Mouse (Mus musculus) left cerebral cortex, postnatal 10 days (tissue): Measurements from ENCODE around the gene Kcnrg. TPM values are rescaled to one million over a fixed set of nuclear protein-coding genes. Genes with fewer than 3 reads are reported as not detected.
"Not testable (repeated sequence)": the region's sequence is repeated elsewhere in the genome, so short reads cannot be mapped to it uniquely, and the experiment has no call there.

ENCODE experiments used
- DNase-seq, 2 experiments: peaks; one replicate each; pipeline ENCODE4 v3.0.0; 2021 to 2022; ENCODE audit warnings: low spot score in 2 of 2, mixed read lengths in 1 of 2; ENCODE audit errors: extremely low spot score in 1 of 2
- intact Hi-C: fragments of 180-260 bp; cut with DNase I; formaldehyde crosslinking; loops from one replicate; pipeline ENCODE4 v1.15.1; 2025
- total RNA-seq, 2 experiments: library from RNA; stranded (reverse); gene quantifications; 2 replicates each; pipeline ENCODE4 v1.2.3; 2021

The Kcnrg gene
- total RNA-seq: 1 to 10 TPM; 1.2 to 1.5 TPM

- intact Hi-C loops: no loop called here
- DNase-seq: no peak
Observed at GRCm38 (mm10) chr14:61607157-61607556, at the start of gene Kcnrg. TSS of gene Kcnrg (plus strand) at chr14:61607457.

GRCm38 (mm10) chr14:61558901-61559300 is 48.4 kb upstream of the Kcnrg start:
- no peak for DNase-seq
- intact Hi-C loops: loop anchor here (5.0 kb wide), 2 partner anchors 88 to 898 kb away; partner anchors contain the start of gene Gucy1b2

DNA sequence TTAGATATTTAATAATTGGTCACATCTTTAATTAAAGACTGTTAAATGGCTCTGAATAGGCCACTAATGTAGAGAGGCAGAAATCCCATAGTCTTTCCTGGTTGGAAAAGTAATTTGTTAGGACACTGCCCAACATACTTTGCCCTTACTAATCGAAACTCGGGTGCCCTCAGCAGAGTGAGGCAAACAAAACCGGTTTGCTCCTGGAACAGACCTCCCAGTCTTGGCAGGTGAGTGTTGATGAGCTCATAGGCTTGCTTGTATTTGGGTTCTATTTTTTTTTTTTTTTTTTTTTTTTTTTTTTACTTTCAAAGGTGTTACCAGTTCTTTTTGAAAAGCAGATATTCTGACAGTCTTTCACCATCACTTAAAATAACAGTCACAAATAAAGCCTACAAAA is 47.4 kb upstream of the Kcnrg start:
- intact Hi-C loops: loop anchor here (5.0 kb wide), 2 partner anchors 87 to 897 kb away; partner anchors contain the start of gene Gucy1b2
- no peak for DNase-seq

- intact Hi-C loops: not testable (repeated sequence)
Observed at GRCm38 (mm10) chr14:61566211-61566610, 41.0 kb upstream of the Kcnrg start.

GRCm38 (mm10) chr14:61569344-61569743 is 37.9 kb upstream of the Kcnrg start:
- no peak for DNase-seq
- intact Hi-C loops: no loop called here

More at GRCm38 (mm10) chr14:61566211-61566610, 41.0 kb upstream of the Kcnrg start:
- DNase-seq: not testable (repeated sequence)

GRCm38 (mm10) chr14:61571366-61571765 is 35.9 kb upstream of the Kcnrg start:
- intact Hi-C loops: loop anchor here (5.0 kb wide), 2 partner anchors 681 to 886 kb away; partner anchors contain the start of gene Gucy1b2
- DNase-seq: peak; percentile 71 to 90

DNA sequence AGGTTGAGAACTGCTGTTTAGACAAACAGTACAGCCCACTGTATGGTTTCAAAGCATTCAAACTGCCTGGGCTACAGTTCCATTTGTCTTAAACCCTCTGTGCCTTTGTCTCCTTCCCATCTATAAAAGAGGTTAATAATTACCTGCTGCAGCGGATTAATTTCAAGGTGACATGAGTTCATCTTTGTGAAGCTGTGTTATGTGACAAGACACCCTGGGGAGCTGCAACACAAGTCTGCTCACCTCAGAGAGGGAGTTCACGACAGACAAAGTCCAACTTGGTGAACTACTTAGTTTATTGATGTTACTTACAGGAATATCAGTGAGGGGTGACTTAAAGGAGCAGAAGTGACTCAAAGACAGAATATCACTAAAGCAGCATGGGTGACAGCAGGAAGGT is 35.1 kb upstream of the Kcnrg start:
- DNase-seq: no peak
- intact Hi-C loops: loop anchor here (5.0 kb wide), 2 partner anchors 680 to 885 kb away; partner anchors contain the start of gene Gucy1b2

DNA sequence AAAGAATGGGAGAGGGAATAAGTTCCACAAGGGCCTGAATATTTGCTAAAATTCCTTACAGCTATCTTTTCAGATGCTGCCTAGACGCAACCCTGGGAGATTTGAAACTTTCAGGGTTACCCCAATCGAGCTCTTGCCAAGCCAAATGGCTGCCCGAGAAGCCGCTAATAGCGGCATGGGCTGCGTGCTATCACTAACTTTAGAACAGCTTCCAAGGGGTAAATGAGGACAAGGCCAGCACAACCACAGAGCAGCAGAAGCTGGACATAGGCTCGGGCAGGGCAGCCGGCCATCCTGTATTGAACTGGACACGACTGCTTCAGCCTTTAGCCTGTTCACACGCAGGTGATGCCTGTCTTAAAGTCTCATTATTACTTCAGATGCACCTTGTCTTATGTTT is 32.2 kb upstream of the Kcnrg start:
- DNase-seq: no peak
- intact Hi-C loops: no loop called here

DNA sequence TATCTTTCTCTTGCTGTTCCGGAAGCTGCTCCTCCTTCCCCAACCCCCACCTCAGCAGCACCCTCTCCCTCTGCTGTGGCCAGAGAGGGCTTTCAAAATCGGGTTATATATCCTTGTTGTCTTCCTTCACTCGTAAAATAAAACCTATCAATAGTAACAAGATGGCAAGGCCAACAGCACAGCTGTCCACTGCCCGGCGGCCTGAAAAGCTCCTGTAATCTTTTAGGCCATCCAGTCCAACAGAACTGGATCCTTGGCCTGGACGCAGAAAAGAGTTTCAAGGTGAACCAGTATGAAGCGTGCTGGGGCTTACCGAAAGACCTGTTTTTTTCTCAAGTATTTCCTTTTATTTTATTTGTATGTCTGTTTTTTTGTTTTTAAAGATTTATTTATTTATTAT is 31.3 kb upstream of the Kcnrg start:
- intact Hi-C loops: no loop called here
- no peak for DNase-seq

DNA sequence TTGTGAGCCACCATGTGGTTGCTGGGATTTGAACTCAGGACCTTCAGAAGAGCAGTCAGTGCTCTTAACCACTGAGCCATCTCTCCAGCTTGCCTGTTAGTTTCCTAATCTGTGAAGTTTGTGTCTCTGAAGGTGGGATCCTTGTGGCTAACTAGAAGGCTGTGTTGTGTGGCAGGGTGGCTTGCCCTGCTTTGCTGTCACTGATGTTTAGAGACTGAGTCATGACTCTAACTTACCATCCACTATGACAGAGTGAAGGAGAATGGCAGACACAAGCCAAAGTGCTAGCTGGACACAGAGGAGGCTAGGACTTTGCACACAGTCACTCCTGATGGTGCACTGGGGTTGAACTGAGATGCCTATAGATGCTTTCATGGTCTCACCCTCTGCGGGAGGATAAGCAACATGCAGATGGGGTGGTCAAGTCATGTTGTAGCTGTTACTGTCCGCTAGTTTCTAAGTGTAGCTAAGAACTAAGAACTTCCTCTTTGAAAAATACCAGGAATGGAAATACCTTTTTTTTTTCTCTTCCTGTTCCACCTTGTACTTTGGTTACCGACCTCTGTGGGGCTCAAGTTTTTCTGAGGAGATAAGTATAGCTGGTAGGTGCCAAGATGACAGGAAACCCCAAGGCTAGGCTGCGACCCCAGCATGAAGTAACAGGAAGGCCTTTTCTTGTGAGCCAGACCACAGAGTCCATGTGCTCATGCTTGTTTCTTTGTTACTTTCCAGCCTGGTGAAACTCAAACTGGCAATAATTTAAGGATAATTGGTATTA is 17.8 kb upstream of the Kcnrg start:
- intact Hi-C loops: no loop called here
- no peak for DNase-seq

DNA sequence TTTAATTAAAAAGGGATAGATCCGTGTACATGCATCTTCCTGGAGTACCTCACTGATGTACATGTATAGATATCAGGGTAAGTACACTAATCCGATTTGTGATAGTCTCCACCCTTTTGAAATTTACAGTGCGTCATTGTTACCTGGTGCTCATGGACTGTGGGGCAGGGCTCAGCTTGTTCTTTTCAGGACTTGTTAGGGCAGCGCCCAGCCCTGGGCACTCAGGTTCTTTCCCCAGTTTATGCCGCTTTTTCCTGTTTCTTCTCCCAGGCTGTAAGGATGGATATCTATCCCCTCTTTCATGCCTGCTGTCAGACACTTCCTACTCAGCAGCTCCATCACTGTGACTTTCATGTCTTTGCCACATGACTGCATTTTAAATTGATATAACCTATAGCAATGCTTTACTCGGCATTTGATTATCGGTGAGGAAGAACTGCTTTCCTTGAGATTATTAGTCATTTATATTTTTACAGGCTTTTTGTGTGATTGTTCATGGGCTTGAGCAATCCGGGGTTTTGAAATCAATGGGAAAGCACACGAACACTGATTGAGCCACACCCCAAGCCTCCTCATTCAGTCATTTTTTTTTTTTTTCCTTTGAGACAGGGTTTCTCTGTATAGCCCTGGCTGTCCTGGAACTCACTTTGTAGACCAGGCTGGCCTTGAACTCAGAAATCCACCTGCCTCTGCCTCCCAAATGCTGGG is 10.4 kb upstream of the Kcnrg start:
- intact Hi-C loops: no loop called here
- no peak for DNase-seq

DNA sequence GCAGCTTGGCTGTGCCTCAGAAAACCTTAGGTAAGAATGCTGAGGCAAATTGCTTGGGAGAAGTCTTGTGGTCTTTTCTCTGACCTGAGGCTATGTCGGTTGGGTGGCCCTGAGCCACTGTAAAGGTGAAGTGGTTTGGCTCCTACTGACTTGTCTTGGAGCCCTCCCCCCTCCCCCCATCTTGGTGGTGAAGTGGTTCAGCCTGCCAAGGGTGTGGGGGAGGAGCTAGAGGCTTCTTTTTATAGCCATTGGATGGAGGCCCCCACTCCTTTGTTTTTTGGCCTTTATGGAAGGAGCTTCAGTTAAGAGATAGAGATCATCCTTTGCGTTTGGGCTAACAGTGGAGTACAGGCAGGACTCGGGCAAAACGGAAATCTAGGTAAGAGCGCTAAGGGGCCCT is 9.3 kb upstream of the Kcnrg start, which contains the start of gene Trim13:
Gene Trim13, plus strand, starts transcription at position 280 of the 400 bp plus-strand sequence.
- DNase-seq: no peak
- intact Hi-C loops: no loop called here

- intact Hi-C loops: no loop called here
- DNase-seq: peak; percentile 79 to 94
Observed at GRCm38 (mm10) chr14:61599057-61599806, 8.0 kb upstream of the Kcnrg start.

- DNase-seq: no peak
- intact Hi-C loops: no loop called here
Observed at GRCm38 (mm10) chr14:61601348-61601747, 5.9 kb upstream of the Kcnrg start.

DNA sequence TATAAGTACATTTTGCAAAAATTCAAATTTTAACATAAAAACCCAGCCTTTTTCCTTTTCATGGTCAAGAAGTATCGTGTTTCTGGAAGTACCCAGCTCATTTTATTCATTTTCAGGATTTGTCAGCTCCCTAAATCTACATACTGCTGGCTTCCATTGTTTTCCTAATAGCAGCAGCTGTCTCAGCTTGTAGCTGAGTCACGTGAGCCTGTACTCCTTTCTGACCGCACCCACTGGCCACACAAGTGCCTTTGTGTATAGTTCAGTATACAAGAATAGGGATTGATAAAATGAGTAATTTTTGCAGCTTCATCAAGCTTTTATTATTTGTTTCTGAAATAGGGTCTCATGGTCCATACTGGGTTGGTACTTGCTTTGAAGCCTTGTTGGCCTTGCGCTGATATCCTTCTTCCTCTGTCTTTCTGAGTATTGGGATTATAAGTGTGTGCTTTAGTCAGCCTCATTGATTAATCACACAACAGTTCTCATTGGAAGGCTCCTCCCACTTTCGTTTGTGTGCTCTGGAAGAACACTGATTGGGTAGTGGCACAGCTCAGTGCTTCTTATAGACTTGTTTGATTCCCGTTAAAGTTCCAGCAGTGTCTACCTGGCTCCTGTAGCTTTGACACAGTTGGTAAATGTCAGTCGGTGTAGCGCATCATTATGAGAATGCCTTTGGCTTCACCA is 4.0 kb upstream of the Kcnrg start:
- DNase-seq: no peak
- intact Hi-C loops: no loop called here

DNA sequence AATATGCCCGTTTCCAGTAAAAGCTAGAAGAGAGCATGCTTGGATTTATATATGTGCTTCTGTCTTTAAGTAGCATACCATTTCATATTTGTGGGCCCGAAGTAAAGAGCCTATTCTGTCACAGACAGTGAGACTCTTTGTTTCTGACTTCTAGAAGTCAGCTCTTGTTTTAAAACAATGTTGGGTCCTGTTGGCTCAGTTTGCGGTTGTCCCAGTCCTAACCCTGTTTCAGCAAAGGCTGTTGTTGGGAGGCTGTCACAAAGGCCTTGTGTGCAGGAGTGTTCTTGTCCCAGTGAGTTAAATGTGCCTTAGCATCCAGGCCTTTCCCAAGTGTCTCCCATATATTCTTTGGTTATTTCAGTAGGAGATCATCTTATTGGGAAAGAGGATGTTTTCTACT is 3.2 kb upstream of the Kcnrg start:
- DNase-seq: no peak
- intact Hi-C loops: no loop called here

DNA sequence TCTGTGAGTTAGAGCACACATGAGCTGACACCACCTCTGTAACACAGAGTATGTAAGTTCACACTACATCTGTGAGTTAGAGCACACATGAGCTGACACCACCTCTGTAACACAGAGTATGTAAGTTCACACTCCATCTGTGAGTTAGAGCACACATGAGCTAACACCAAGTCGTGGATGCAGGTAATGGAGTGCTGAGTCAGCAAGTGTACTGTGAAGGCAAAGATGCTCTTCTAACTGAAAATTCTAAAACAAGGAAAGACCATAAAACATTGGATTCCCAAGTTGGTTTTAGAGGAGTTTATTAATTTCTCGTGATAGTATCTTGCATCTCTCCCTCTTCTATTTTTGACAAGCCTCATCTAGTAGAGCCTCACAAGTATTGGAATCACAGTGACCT is 1.2 kb upstream of the Kcnrg start:
- DNase-seq, intact Hi-C loops: not testable (repeated sequence)

DNA sequence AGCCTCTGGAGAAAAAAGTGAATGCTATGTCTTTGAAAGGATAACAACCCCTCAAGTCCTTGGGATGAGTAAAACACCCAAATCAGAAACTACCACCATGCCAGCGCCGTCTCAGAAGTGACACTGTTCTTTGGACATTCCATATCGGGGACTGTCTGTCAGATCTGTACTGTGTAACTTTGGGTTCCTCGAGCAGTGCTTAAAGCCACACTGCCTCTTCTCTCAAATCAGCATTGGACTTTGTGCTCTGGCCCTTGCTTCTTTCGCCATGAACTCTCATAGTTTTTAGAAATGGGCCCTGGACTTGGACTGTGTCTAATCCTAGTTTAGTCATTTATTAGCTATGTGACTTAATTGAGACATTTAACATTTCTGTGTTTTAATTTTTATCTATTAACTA is 4.5 kb downstream of the Kcnrg start:
- no peak for DNase-seq

DNA sequence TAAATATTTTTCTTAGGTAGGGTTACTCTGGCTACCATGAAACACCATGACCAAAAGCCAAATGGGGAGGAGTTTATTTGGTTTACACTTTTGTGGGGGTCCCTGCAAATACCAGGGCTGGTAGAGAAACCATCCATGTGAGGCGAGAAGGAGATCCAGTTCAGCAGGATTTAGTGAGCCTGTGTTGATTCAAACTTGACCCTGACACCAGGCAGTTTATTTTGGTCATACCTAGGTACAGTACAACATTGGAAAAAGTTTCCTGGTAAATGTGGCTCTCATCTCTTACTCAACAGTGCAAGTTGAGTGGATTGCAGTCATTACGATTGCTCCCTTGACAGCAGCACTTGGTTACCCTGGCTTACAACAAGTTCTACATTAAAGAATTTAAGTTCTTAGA is 6.1 kb downstream of the Kcnrg start:
- no peak for DNase-seq
- intact Hi-C loops: no loop called here

More for the DNA sequence above, 4.5 kb downstream of the Kcnrg start:
- intact Hi-C loops: no loop called here
